Mouse (Mus musculus): ENCODE measurements at regions not wholly inside any gene's neighbourhood (a gene's known extent, or its start where the extent isn't known, plus 50 kb on each side); places are given as distances from the start of the nearest gene placed in this dataset.

DNA sequence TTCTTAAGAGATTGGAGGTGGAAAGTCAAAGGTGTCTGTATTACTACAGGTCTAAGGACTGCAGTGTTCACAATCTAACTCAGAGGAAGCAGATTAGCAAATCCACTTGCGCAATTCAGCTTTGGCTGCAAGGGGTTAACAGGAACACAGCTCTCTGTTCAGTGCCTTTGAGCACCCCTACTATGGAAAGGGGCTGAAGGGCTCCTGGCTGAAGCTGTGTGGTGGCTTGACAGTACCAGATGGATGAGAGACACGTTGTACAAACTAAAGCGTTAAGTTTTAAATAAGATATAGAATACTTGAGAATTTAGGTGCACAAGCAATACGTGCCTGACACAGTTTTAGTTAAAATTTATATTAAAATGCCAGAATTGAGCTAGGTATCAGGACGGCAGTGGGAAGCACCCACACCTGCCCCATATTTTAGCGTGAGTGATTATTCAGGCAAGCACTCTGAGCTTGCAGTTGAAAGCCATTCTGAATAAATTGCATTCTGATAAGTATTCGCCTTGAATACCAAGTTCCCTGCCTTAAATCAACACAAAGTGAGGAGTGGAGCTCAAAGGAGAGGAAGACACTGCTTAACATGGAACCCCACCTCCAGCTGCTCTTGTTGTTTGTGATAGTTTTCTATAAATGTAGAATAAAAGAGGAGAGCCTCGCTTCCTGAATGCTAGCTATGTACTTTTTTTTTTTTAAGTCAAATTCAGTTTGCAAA is 223.1 kb upstream of the Adamts16 start:
- no peak for TF ChIP-seq CTCF (IDR thresholded peaks at IDR 0.05; ENCODE audit: borderline replicate concordance, extremely low read depth, insufficient read depth, insufficient read length)
- no peak for TF ChIP-seq POLR2A (IDR thresholded peaks at IDR 0.05; ENCODE audit: borderline replicate concordance, extremely low read depth, insufficient read depth, insufficient read length, poor library complexity, severe bottlenecking)
